Mouse (Mus musculus): ENCODE measurements at regions not wholly inside any gene's neighbourhood (a gene's known extent, or its start where the extent isn't known, plus 50 kb on each side); places are given as distances from the start of the nearest gene placed in this dataset.

DNA sequence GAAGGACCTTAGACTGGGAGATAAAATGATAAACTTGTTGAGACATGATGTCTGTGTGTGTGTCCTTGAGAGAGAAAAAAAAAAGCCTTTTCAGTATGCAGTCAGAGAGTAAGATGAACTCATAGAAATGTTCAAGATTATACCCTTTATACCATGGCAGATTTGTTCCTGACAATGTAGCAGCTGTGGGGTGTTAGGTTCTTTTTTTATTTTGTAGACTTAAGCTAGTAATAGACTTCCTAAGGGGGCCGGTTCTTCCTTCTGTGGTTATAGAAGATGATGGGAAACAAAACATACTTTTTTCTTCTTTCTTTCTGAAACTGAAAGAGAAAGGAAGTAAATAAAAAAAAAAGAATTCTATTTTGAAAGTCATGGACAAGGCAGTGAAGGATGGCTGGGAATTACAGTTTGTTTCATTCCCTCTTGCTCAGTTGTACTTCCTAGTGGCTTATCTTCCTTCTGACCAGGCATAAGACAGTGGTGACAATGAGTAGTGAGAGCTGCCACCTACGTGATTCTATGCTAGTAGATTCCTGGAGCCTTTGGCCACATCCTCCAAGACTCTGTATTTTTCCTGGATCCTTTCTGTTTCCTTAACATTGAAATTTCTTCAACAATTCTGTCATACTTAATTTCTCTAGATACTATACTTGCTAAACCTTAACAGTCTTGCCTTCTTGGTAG is 280.0 kb downstream of the Pcdh10 start:
- no peak for ATAC-seq (ENCODE audit: insufficient number of reproducible peaks, insufficient read depth, low FRiP score, low TSS enrichment, low read depth)
- H3K9ac ChIP-seq, result no peak overlapping the region
- no peaks in the 10 kb centered on the region for H3K36me3 ChIP-seq
- 77% methylated on average over 2 of the region's 2 CpGs for WGBS
- H3K9me3 ChIP-seq, result no peaks in the 10 kb centered on the region
- H3K4me3 ChIP-seq, result no peak overlapping the region
- H3K4me1 ChIP-seq, result no peaks in the 10 kb centered on the region
- no peak overlapping the region for H3K4me2 ChIP-seq
- no peak overlapping the region for H3K27ac ChIP-seq
- H3K27me3 ChIP-seq, result no peaks in the 10 kb centered on the region

DNA sequence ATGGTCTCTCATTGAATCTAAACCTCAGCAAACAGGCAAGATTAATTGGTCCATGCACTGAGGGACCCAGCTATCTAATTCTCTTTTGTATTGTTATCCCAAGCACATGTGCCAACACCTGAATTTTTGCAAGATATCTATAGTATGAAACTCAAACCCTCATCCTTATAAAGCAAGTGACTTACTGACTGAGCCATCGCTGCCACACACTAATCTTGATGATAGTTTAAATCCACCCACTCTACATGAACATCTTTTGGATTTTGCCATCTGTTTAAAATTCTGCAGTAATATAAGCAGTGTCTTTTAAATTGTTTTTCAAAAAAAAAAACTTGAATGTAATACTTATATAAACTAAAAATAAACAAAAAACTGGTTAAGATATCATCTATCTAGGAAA is 280.9 kb downstream of the Pcdh10 start:
- 89% methylated on average over 1 of the region's 1 CpGs for WGBS
- no peak for ATAC-seq (ENCODE audit: insufficient number of reproducible peaks, insufficient read depth, low FRiP score, low TSS enrichment, low read depth)
- Histone ChIP-seq H3K36me3 (no peaks in the 10 kb centered on the region), H3K4me3 (no peak overlapping the region), H3K27ac (no peak overlapping the region), H3K4me1 (no peaks in the 10 kb centered on the region), H3K27me3 (no peaks in the 10 kb centered on the region), H3K4me2 (no peak overlapping the region), H3K9ac (no peak overlapping the region), H3K9me3 (no peaks in the 10 kb centered on the region)

DNA sequence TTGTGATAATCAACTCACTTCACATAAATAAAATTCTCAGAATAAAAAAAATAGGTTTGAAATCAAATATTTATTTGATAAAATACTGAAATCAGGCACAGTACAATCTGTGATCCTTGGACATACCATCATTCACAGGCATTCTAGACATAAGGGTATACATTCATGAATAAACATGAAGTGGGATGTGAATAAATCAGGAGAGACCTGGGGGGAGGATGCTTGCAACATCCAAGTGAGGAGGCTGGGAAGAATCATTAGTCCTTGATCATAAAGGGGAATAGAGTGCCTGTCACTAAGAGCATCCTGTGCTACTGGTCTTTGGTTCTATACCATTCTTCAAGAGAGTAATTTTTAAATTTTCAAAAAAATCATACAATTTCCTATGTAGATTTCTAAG is 292.2 kb downstream of the Pcdh10 start:
- Histone ChIP-seq H3K4me3 (no peak overlapping the region), H3K4me1 (no peaks in the 10 kb centered on the region), H3K27ac (no peak overlapping the region), H3K9me3 (no peaks in the 10 kb centered on the region), H3K36me3 (no peaks in the 10 kb centered on the region), H3K4me2 (no peak overlapping the region), H3K9ac (no peak overlapping the region), H3K27me3 (no peaks in the 10 kb centered on the region)
- no peak for ATAC-seq (ENCODE audit: insufficient number of reproducible peaks, insufficient read depth, low FRiP score, low TSS enrichment, low read depth)

DNA sequence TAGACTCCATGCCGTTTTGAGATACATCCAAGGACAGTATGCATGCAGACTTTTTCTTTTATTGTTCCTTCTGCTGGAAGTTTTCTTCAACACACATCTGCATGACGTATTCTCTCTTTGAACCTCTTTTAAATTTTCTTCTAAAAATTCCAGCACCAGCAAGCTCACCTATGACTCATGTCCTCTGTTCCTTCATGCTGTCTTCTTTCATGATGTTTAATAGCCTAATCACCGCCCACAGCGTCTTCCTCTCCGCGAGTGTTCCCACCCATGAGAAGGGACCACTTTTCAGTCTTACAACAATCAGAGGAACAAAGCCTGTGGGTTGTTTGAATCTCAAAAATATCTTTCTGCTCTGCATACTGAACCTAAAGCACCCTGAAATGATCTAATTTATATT is 299.5 kb downstream of the Pcdh10 start:
- 87% methylated on average over 6 of the region's 6 CpGs for WGBS
- Histone ChIP-seq H3K27me3 (peaks cover 8% of the 10 kb centered on the region), H3K9me3 (no peaks in the 10 kb centered on the region), H3K4me1 (no peaks in the 10 kb centered on the region), H3K36me3 (no peaks in the 10 kb centered on the region), H3K4me3 (no peak overlapping the region), H3K27ac (no peak overlapping the region), H3K4me2 (no peak overlapping the region), H3K9ac (no peak overlapping the region)
- ATAC-seq (ENCODE audit: insufficient number of reproducible peaks, insufficient read depth, low FRiP score, low TSS enrichment, low read depth), result no peak

DNA sequence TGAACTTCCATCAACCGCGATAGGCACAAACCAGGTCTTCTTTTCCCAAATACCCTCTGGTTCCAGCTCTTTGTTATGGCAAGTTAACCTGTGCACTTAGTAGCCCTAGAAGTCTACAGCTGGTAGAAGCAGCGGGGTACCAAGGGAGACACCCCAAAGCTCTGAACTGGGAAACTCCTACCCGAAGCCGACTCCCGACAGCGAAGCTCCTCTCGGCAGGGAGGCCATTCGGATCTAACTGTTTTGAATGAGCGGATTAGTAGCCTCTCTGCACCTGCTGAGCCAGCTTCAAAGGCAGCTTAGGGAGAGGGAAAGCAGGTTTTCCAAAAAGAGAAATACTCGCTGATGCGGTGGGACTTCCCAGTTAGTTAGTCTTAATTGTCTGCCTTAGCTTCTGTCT is 303.2 kb downstream of the Pcdh10 start:
- Histone ChIP-seq H3K4me1 (no peaks in the 10 kb centered on the region), H3K9me3 (no peaks in the 10 kb centered on the region), H3K27ac (no peak overlapping the region), H3K4me3 (no peak overlapping the region), H3K27me3 (peaks cover 8% of the 10 kb centered on the region), H3K9ac (no peak overlapping the region), H3K4me2 (peak overlapping the region; percentile 30), H3K36me3 (no peaks in the 10 kb centered on the region)
- no peak for ATAC-seq (ENCODE audit: insufficient number of reproducible peaks, insufficient read depth, low FRiP score, low TSS enrichment, low read depth)
- 7% methylated on average over 12 of the region's 12 CpGs for WGBS

DNA sequence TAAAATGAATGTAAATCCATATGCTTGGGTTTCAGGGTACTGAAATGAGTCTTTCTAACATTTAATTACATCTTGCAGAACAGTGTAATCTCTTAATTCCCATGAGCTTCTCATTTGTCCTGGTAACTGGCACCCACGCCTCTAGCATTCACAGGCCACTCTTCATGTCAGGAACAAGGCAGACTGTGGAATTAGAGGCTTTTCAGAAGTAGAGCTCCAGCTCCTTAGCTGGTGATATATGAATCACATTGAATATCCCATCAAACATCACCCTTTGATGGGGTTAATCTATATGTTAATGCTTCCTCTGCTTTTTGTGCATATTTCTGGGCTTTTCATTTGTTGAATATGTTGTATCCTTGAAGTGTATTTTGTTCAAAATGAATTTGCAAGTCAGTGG is 329.7 kb downstream of the Pcdh10 start:
- WGBS, result 59% methylated on average over 1 of the region's 1 CpGs
- H3K27me3 ChIP-seq, result no peaks in the 10 kb centered on the region
- H3K9ac ChIP-seq, result no peak overlapping the region
- H3K4me1 ChIP-seq, result no peaks in the 10 kb centered on the region
- H3K4me2 ChIP-seq, result no peak overlapping the region
- H3K36me3 ChIP-seq, result no peaks in the 10 kb centered on the region
- H3K27ac ChIP-seq, result no peak overlapping the region
- H3K9me3 ChIP-seq, result no peaks in the 10 kb centered on the region
- ATAC-seq (ENCODE audit: insufficient number of reproducible peaks, insufficient read depth, low FRiP score, low TSS enrichment, low read depth), result no peak
- H3K4me3 ChIP-seq, result no peak overlapping the region

All from embryonic facial prominence, embryonic 13.5 days (tissue).